Mouse (Mus musculus): ENCODE measurements around the gene Wfdc6a. TPM values are rescaled to one million over a fixed set of nuclear protein-coding genes. Genes with fewer than 3 reads are reported as not detected.
A peak's percentile ranks its signal among the peaks of the same experiment; 100 is the strongest.

Wfdc6a gene
- polyA plus RNA-seq, 1 experiment from 2014 or later, result 0.26 TPM

DNA sequence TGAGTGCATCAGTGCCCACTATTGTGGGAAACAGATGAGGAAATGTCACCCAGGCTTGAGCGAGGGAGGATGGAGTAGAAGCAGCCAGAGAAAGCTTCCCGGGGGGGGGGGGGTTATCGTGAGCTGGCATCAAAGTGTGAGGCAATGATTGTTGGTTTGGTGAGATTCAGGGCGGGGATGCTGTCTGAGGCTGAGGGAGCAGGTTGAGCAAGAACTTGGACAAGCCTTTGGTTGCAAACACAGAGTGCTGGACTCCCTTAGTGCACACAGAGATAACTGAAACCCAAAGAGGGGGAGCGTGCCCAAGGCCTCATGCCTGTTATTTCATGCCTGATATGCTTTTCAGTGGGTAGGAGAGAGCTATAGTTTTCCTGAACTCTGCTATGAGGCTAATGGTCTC is 17.8 kb downstream of the Wfdc6a start:
- Histone ChIP-seq H3K36me3 (no peaks in the 10 kb centered on the region), H3K27me3 (replicated peaks) (peaks cover 33% of the 10 kb centered on the region), H3K4me2 (no peak overlapping the region), H3K4me1 (no peaks in the 10 kb centered on the region), H3K4me3 (no peak overlapping the region), H3K9me3 (replicated peaks) (0 out of 2 replicates have a peak, but pooled peaks cover 5% of the 10 kb centered on the region), H3K9ac (no peak overlapping the region), H3K27ac (no peak overlapping the region)
- ATAC-seq, result no peak
- 69% methylated on average over 5 of the region's 5 CpGs for WGBS (ENCODE audit: insufficient replicate concordance)

DNA sequence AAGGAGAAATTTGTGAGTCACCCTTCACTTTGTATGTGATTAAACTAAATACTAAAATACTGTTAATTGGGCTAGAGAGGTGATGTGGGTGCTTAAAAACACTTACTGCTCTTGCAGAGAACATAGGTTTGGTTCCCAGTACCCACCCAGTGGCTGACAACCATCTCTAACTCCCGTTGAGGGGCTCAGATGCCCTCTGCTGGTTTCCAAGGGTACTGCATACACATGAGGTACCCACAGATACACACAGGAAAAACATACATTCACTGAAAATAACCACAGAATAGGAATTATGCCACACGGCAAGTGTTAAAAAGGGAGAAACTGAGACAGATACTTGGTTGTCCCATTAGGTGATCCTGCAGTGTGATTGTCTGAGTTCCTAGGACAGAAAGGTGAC is 18.2 kb downstream of the Wfdc6a start:
- H3K4me1 ChIP-seq, result no peaks in the 10 kb centered on the region

GRCm38 (mm10) chr2:164564346-164564745 is 20.9 kb downstream of the Wfdc6a start:
- H3K36me3 ChIP-seq, result no peaks in the 10 kb centered on the region
- H3K27me3 ChIP-seq (replicated peaks), result peaks cover 50% of the 10 kb centered on the region
- no peak overlapping the region for H3K4me2 ChIP-seq
- no peak overlapping the region for H3K9ac ChIP-seq
- H3K4me3 ChIP-seq, result no peak overlapping the region
- 0 out of 2 replicates have a peak, but pooled peaks cover 5% of the 10 kb centered on the region for H3K9me3 ChIP-seq (replicated peaks)
- no peaks in the 10 kb centered on the region for H3K4me1 ChIP-seq
- 42% methylated on average over 5 of the region's 5 CpGs for WGBS (ENCODE audit: insufficient replicate concordance)
- no peak for ATAC-seq
- H3K27ac ChIP-seq, result no peak overlapping the region

More for the DNA sequence above, 18.2 kb downstream of the Wfdc6a start:
- H3K4me2 ChIP-seq, result no peak overlapping the region
- H3K36me3 ChIP-seq, result no peaks in the 10 kb centered on the region
- no peak for ATAC-seq
- 0 out of 2 replicates have a peak, but pooled peaks cover 5% of the 10 kb centered on the region for H3K9me3 ChIP-seq (replicated peaks)
- H3K27me3 ChIP-seq (replicated peaks), result peaks cover 38% of the 10 kb centered on the region
- H3K27ac ChIP-seq, result no peak overlapping the region
- no peak overlapping the region for H3K4me3 ChIP-seq
- no peak overlapping the region for H3K9ac ChIP-seq
- WGBS (ENCODE audit: insufficient replicate concordance), result 60% methylated on average over 2 of the region's 2 CpGs

- Histone ChIP-seq H3K4me3 (peak overlapping the region; percentile 40), H3K36me3 (no peaks in the 10 kb centered on the region), H3K27me3 (replicated peaks) (peaks cover 50% of the 10 kb centered on the region), H3K27ac (no peak overlapping the region), H3K4me1 (0 out of 2 replicates have a peak, but pooled peaks cover 6% of the 10 kb centered on the region), H3K4me2 (peak overlapping the region; percentile 66), H3K9me3 (replicated peaks) (0 out of 2 replicates have a peak, but pooled peaks cover 5% of the 10 kb centered on the region), H3K9ac (peak overlapping the region; percentile 15; the same call in 1 of the 2 replicates)
- 2% methylated on average over 32 of the region's 32 CpGs for WGBS (ENCODE audit: insufficient replicate concordance)
- no peak for ATAC-seq
These were observed 21.8 kb downstream of the Wfdc6a start for GRCm38 (mm10) chr2:164563339-164564038.

GRCm38 (mm10) chr2:164562391-164563188 is 22.7 kb downstream of the Wfdc6a start, which contains the start of gene Wfdc2:
Gene Wfdc2 (plus strand): TSS chr2:164562413.
- Histone ChIP-seq H3K27me3 (replicated peaks) (peaks cover 50% of the 10 kb centered on the region), H3K4me3 (peak within 1 kb of the TSS; percentile 40), H3K27ac (no peak within 1 kb of the TSS), H3K9me3 (replicated peaks) (0 out of 2 replicates have a peak, but pooled peaks cover 5% of the 10 kb centered on the region), H3K36me3 (no peaks in the 10 kb centered on the region), H3K4me1 (0 out of 2 replicates have a peak, but pooled peaks cover 6% of the 10 kb centered on the region), H3K9ac (peak within 1 kb of the TSS; percentile 15; the same call in 1 of the 2 replicates), H3K4me2 (peak within 1 kb of the TSS; percentile 66)
- ATAC-seq, result no peak
- 12% methylated on average over 24 of the region's 24 CpGs for WGBS (ENCODE audit: insufficient replicate concordance)

- no peak for ATAC-seq
- Histone ChIP-seq H3K4me3 (no peak overlapping the region), H3K9me3 (replicated peaks) (no peaks in the 10 kb centered on the region), H3K27me3 (replicated peaks) (peaks cover 44% of the 10 kb centered on the region), H3K27ac (no peak overlapping the region), H3K9ac (no peak overlapping the region), H3K4me2 (no peak overlapping the region), H3K36me3 (no peaks in the 10 kb centered on the region), H3K4me1 (0 out of 2 replicates have a peak, but pooled peaks cover 6% of the 10 kb centered on the region)
- WGBS (ENCODE audit: insufficient replicate concordance), result 84% methylated on average over 8 of the region's 8 CpGs
These were observed 25.1 kb downstream of the Wfdc6a start for GRCm38 (mm10) chr2:164560106-164560505.

GRCm38 (mm10) chr2:164558991-164559645 is 26.1 kb downstream of the Wfdc6a start:
- Histone ChIP-seq H3K36me3 (no peaks in the 10 kb centered on the region), H3K4me1 (0 out of 2 replicates have a peak, but pooled peaks cover 6% of the 10 kb centered on the region), H3K4me3 (no peak overlapping the region), H3K27me3 (replicated peaks) (peaks cover 34% of the 10 kb centered on the region), H3K27ac (no peak overlapping the region), H3K9me3 (replicated peaks) (no peaks in the 10 kb centered on the region), H3K9ac (no peak overlapping the region), H3K4me2 (0 out of 2 replicates have a peak overlapping the region, but pooled peaks have one; percentile 1)
- 20% methylated on average over 16 of the region's 16 CpGs for WGBS (ENCODE audit: insufficient replicate concordance)
- ATAC-seq, result no peak

DNA sequence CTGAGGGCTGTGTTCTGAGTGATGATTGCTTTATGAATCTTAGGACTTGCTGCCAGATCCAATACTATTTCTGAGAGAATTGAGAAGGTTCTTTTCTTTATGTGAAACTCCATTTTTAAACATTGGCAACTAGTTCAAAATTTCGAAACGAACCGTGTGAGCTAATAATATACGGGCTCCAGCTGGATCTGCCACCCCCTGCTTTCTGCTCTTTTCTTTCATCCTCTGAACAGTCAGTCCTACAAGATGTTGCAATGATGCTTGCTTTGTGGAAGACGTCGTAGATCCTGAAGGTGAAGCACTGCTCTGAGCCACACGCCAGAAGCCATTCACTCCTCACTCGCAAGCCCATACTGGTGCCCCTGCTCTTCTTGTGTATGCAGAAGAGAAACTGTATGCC is 26.8 kb downstream of the Wfdc6a start:
- WGBS (ENCODE audit: insufficient replicate concordance), result 70% methylated on average over 8 of the region's 8 CpGs

GRCm38 (mm10) chr2:164551502-164551901 is 33.7 kb downstream of the Wfdc6a start:
- Histone ChIP-seq H3K4me1 (no peaks in the 10 kb centered on the region), H3K27me3 (replicated peaks) (peaks cover 28% of the 10 kb centered on the region), H3K9ac (no peak overlapping the region), H3K4me3 (no peak overlapping the region), H3K36me3 (no peaks in the 10 kb centered on the region), H3K4me2 (no peak overlapping the region), H3K9me3 (replicated peaks) (no peaks in the 10 kb centered on the region), H3K27ac (no peak overlapping the region)
- 67% methylated on average over 9 of the region's 9 CpGs for WGBS (ENCODE audit: insufficient replicate concordance)
- no peak for ATAC-seq

More for the DNA sequence above, 26.8 kb downstream of the Wfdc6a start:
- Histone ChIP-seq H3K27me3 (replicated peaks) (peaks cover 27% of the 10 kb centered on the region), H3K36me3 (no peaks in the 10 kb centered on the region), H3K4me3 (no peak overlapping the region), H3K9ac (no peak overlapping the region), H3K27ac (no peak overlapping the region), H3K4me2 (no peak overlapping the region), H3K9me3 (replicated peaks) (no peaks in the 10 kb centered on the region), H3K4me1 (0 out of 2 replicates have a peak, but pooled peaks cover 6% of the 10 kb centered on the region)
- ATAC-seq, result no peak

DNA sequence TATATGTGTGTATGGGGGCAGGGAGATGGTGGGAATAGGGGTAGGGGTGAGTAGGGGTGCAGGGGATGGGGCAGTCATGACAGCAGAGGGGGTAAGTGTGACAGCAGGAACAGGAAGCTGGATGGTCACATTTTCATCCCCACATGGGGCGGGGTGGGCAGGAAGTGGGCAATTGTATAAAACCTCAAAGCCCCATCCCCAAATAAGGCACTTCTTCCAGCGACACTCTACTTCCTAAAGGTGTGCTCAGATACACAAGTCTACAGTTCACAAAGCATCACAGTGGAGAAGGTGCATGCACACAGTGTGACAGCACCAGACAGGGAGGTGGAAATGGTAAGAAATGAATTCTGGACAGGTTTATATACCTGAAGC is 34.4 kb downstream of the Wfdc6a start:
- no peaks in the 10 kb centered on the region for H3K9me3 ChIP-seq (replicated peaks)
- no peak overlapping the region for H3K9ac ChIP-seq
- H3K36me3 ChIP-seq, result no peaks in the 10 kb centered on the region
- H3K4me2 ChIP-seq, result no peak overlapping the region
- no peaks in the 10 kb centered on the region for H3K4me1 ChIP-seq
- H3K27ac ChIP-seq, result no peak overlapping the region
- no peak for ATAC-seq
- peaks cover 28% of the 10 kb centered on the region for H3K27me3 ChIP-seq (replicated peaks)
- 27% methylated on average over 2 of the region's 2 CpGs for WGBS (ENCODE audit: insufficient replicate concordance)
- no peak overlapping the region for H3K4me3 ChIP-seq

DNA sequence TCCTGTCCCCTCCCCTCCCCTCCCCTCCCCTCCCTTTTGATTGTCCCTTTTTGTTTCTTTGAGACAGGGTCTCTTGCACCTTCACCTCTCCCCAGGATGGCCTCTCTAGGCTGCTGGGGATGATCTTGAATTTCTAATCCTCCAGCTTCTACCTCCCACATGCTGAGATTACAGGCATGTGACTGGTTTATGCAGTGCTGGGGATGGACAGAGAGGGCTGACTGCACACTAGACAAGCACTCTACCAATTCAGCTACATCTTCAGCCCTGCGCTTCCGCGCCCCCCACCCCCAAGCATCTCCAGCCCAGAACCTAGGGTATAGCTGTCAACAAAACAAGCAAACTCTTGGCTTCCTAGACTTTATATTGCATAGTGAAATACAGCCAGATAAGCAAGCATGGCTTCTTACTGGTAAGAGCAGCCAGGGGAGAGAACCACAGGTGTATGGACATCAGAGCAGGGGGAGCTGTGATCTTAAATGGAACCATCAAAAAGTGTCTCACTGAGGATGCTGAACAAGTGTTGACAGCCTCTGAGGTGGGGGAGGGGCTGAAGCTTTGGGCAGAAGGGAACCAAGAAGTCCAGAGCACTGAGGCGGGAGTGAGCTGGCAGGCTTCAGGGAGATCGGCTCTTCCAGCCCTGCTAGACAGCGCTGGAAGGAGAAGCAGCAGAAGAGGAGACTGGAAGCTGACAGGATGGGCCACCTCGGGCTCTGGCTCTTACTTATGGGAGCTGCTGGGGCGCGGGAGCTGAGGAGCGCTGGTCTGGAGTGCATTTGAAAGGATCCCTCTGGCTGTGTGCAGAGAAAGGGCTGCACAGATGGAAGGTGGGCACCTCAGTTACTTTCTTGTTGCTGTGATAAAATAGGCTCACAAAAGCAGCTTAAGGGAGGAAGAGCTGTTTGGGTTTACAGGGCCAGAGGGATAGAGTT is 35.0 kb downstream of the Wfdc6a start:
- no peaks in the 10 kb centered on the region for H3K4me1 ChIP-seq
- H3K9me3 ChIP-seq (replicated peaks), result no peaks in the 10 kb centered on the region
- H3K27me3 ChIP-seq (replicated peaks), result peaks cover 28% of the 10 kb centered on the region
- H3K27ac ChIP-seq, result no peak overlapping the region
- H3K4me3 ChIP-seq, result no peak overlapping the region
- H3K9ac ChIP-seq, result no peak overlapping the region
- H3K36me3 ChIP-seq, result no peaks in the 10 kb centered on the region
- no peak for ATAC-seq
- H3K4me2 ChIP-seq, result no peak overlapping the region
- 14% methylated on average over 10 of the region's 10 CpGs for WGBS (ENCODE audit: insufficient replicate concordance)

All from liver, embryonic 12.5 days (tissue).